Mouse (Mus musculus) T-cell, adult 2 months (primary cell): Measurements from ENCODE around the gene Ssbp4.

Experiments
- DNase-seq: peaks from one replicate; pipeline ENCODE4 v3.0.0; 2022; ENCODE audit warnings: low spot score

The Ssbp4 gene

DNA sequence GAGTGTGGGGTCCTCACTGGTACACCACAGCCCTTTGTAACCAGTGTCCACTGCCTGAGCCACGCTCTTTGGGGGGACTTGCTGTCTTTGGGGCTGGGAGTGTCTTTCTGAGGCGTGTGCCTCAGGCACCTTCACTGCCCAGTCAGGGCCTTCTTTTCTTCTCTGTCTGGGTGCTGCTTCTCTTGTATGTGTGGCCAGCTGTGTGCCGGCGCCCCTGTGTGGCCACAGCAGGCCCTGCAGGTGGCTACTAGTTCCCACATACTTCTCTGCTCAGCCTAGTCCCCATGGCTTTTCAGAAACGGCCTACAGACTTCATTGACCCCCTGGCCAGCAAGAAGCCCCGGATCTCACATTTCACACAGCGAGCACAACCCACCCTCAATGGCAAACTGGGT, 23.4 kb downstream of the Ssbp4 start:
- DNase-seq, result peak; percentile 51

DNA sequence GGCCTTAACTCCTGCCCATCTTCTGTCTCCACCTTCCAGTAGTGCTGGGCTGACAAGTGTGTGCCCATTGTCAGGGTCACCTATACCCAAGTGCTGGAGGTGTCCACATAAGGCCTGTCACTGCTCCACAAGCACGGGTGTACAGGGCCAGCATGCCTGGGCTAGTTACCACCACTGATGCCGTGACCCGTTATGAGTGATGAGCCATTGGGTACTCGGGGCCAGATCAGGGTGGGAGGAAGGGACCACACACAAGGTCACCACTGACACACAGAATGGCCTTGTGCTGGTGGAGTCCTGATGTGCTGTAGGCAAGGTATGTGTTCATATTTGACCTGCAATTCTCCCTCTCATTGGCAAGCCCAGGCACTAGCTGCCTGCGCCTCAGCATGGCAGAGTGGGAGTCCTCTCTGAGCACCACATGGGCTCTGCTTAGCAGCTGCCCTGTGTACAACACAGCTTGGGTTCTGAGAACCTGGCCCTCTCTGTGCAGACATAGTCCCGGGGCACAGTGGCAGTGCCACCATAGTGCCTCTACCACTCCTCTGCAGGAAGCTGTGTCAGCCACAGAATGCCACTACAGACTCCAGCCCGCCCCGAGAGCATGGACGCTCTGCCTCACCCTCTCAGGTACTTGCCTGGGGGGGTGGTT, 23.9 kb downstream of the Ssbp4 start:
- no peak for DNase-seq

DNA sequence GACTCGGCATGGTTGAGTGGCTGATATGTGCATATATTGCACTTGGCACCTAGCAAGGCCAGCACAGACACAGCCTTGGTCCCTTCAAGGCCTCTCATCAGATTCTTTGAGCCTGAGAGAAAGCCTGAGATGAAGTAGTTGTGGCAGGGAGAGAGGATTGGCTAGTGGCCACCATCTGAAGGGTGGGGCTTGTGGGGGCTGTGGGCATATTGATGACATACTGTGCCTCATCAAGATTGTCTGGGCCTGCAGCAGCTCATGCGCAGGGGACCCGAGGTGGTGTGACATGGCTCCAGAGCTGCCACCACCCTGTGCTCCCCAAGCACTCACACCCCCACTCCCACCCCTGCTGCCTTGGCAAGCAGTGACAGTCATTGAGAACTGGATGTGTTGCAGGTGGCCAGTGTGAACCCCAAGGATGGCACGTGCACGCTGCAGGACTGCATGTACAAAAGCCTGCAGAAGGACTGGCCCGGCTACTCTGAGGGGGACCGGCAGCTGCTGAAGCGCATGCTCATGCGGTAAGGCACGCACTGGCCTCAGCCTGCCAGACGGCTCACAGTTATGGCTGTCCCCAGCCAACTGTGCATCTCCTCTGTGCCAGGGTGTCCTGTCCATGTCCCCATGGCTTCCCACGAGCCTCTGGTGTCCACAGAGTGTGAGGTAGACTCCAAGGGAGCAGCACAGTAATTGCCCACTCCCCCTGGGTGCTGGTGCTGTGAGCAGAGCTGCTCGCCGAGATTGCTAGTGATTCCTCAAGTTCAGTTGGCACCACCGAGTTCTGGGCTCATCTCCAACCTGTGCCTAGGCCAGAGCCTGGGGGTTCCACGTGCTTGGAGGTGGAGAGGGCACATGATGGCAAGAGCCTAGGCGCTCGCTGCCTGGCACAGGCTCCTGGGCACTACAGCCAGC, 24.9 kb downstream of the Ssbp4 start:
- no peak for DNase-seq

DNA sequence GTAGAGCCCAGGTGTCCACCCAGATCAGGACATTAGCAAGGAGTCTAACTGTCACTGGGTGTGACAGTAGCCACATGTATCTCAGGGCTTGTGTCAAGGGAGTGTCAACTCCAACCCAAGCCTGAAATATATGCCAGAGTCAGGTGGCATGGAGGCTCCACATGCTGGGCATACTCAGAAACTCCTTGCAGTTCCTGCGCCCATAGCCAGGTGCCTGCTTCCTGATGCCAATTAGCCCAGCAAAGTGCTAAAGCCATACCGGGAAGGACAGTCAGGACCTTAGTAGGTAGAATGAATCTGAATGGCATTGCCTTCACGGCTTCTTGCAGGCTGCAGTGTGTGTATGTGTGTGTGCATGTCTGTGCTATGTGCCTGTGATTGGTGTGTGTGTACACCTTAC, 31.5 kb downstream of the Ssbp4 start:
- DNase-seq, result no peak

DNA sequence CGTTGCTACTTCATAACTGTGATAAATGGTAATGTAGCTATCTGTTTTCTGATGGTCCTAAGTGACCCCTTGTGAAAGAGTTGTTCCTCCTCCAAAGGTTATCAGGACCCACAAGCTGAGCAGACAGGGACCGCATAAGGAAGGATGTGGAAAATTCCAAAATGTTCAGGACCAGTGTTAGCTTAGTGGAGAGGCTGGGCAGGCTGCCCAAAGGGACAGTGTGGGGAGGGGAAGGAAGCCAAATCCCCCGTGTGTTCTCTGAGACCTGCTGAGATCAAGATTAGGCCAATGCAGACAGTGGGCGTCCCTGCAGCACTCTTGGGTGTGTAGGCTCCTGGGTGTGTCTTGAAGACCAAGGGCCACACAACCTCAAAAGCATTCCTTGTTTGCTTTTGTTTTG, 33.8 kb downstream of the Ssbp4 start:
- no peak for DNase-seq

DNA sequence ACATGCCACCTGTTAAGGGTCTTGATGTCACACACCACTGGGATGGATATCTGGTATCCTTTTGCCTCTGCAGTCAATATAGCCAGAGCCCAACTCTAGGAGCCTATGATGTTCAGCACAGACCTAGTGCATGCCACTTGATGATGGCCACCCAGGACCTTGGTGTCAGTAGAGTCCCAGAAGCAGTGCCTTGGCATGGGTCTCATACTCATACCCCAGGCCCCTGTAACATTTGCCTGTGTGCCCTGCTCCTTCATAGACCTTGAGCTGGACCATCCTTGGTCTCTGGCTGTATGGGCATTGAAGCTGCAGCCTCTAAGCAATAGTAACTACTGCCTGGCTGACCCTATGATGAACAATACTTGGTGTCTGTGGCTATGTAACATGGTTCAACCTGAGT, 34.4 kb downstream of the Ssbp4 start:
- no peak for DNase-seq

DNA sequence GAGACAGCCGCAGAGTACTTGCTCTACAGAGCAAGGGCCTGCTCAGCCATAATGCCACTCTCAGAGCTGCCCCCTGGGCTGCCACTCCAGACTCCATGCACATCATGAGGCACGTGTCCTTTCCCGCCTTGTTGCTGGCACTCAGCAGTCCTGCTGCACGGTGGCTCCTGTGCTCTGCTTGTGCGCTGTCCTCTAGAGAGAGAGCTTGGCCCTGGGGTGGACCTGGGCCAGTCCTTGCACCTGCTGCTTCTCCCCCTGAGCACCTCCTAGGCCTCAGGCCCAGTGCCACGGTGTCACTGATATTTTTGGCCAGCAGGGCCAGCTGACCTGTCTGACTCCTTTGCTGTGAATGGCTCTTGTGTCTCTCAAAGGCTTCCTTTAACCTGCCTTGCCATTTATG, 37.7 kb downstream of the Ssbp4 start:
- DNase-seq, result no peak

DNA sequence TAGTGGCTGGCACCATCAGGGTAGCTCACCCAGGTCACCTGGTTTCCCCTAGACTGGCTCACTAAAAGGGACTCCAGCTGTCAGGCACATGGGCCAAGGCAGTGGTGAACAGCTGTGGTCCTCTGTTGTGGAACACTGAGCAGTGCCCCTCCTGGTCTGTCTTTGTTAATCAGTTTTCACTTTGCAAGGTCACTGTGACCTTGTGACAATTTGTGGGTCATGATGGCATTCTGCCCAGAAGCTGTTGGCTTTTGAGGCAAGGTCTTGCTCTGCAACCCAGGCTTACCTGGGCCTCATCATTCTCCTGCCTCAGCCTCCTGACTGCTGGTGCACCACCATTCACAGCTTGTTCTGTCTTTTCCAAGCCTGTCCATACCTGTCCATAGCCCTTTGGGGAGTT, 38.3 kb downstream of the Ssbp4 start:
- no peak for DNase-seq

DNA sequence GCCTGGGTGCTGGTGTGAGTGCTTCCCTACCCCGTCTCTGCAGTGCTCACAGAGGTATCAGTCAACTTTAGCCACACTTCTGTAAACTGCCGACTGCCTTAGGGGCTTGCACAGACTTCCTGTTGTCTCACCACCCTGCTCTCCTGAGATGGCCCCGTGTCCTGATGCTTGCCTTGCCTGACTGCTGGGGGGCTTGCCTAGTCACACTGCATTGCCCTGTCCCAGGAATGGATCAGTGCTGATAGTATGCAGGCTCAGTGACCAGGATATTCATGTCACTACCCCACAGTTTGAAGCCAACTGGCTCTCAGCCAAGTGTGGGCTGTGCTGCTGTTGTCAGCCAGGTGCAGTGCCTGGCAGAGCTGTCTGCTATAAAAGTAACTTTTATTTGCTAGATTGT, 43.1 kb downstream of the Ssbp4 start:
- no peak for DNase-seq

DNA sequence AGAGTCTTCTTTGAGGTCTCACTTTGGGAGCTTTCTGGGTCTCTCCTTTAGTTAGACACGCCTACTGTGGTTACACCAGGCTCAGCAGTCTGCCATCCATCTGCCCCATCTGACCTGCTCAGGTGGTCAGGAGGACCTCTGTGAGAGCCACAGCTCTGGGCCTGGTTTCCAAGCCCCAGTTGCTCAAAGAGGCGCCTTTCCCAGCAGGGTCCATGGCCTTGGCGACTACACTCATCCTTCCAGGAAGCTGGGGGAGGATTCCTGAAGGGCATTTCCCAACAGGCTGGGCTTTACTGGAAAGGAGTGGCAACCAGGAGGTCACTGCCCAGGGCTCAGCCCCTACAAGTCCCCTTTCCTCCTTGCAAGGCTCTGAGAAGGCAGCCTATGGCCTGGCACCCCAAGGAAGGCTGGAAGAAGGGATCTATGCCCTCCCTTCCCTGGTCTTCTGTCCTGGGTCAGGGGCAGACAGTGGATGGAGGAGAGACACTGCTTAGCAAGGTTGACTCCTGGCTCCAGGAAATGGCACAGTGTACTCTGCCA, 43.9 kb downstream of the Ssbp4 start:
- DNase-seq, result no peak

DNA sequence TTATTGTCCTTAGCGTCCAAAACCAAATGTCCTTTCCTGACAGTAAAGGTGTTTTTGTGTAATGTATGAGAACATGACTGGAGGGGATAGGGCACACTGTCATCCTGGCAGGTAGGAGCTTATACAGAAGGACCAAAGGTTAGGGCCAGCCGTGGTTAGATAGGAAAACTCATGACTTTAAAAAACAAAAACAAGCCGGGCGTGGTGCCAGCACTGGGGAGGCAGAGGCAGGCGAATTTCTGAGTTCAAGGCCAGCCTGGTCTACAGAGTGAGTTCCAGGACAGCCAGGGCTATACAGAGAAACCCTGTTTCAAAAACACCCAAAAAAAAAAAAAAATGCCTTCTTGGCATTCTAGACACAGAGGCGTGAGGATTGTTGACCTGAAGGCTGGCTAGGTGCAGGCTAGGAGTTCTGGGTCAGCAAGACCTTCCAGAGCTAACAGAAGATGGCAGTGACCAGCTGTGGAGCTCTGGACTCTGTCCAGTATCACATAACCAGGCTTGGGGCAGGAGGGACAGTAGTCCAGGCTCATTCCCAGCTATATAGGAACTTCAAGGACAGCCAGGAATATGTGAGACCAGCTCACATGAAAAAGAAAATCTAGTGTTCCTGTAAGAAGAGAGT, 44.8 kb downstream of the Ssbp4 start:
- no peak for DNase-seq

DNA sequence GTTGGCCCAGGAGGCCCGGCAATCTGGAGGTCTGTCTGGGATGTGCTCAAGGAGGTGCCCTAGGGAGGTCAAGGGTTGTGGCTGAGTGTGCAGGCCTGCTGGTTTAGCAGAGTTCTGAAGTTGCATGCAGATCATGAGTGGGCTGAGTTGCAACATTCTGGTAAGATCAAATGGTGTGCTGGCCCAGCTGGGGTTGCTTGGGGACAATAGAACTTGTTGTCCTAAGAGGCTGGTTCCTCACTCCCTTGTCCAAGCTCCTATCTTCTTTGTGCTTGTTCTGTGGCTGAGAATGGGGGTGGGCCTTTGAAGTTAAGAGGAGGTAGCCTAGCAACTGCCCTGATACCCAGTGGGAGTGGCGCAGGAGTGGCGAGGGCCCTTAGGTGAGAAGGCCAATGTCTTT, 45.9 kb downstream of the Ssbp4 start:
- DNase-seq, result no peak

DNA sequence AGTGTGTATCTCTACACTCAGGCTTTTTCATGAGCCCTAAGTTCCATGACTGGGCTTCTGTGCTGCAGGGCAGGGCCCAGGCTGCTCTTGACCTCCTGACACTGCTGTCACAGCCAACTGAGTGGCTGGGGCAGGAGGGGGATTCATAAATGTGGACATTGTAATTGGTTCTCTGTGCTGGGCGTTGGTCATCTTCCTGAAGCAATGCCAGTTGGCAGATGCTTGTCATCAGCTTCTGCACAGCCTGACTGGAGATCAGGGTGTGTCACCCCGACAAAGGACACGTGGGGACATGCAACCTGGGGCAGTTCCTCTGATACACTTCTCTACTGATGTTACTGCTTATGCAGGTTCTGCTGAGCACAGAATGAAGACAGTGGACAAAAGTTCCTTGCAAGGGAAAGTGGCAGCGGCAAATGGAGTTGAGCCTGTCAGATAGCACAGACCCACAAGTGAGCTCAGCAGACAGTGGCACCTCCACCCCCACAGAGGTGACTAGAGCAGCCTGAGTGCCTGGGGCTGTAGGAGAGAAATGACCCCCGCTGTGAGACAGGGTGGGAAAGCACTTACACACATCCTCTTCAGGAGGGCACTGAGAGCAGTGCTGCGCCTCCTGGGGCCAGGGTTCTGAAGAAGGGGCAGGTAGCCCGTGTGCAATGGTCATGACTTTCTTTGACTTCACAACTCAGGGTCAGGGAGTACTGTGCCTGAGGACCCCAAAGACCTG, 46.7 kb downstream of the Ssbp4 start:
- DNase-seq, result no peak

DNA sequence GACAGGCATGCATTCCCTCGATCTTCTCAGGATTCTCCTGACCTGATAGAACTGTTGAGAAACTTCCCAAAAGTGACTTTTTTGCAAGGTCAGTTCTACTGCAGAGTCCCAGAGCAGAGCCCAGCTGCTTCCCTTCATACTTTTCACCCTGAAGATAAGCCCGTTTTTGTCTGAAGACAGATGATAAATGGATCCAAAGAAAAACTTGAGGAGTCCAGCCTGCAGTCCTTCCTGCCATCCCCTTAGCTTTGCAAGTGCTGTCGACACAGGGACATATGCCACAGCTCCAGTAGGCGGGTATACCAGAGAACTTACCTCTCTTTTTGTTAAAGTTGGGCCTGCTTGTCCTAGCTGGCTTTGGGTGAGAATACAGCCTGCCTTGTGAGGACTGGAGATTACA, 47.3 kb downstream of the Ssbp4 start:
- no peak for DNase-seq

DNA sequence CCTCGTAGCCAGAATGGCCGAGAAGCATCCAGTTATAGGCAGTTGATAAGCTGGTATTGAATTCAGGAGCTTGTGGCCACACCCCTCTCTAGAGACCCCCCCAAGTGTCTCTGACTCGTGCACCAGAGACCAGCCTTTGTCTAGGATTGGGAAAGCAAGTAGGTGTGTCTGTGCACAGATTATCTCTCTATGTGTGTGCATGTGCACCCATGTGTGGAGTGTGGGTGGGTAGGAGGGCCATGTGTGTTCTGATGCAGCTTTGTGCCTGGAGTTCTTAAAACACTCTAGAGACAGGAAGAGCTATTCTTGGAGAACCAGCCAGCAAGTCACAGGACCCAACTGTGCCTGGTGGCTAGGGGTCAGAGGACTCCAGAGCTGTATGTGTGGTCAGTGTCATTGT, 48.1 kb downstream of the Ssbp4 start:
- DNase-seq, result no peak

DNA sequence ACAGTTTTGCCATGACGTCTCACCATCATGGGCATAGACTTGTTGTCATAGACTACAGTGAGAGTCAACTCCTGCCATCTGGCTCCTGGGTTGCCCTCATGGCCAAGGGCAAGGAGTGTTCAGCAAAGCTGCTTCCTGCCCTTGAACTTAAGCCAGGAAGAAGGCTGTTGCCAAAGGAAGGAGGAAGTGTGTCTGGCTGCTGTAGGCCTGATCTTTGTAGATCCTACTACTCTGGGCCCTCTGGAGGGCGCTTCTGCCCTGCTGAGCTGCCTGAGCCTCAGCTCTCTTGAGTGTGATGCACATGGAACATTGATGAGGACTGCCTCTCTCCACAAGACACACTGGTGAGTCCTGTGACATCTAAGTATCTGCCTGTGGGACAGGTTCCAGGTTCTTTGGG, 48.6 kb downstream of the Ssbp4 start:
- DNase-seq, result peak; percentile 21

DNA sequence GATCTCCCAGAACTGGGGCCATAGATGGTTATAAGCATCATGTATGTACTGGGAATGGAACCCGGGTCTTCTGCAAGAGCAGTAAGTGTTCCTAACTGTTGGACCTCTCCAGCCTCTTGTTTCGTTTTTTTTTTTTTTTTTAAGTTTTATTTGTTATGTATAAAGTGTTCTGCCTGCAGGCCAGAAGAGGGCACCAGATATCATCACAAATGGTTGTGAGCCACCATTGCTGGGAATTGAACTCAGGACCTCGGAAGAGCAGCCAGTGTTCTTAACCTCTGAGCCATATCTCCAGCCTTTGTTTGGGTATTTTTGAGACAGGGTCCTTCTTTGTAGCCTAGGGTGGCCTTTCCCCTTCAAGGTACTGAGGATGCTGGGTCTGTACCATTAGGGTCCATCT, 49.7 kb downstream of the Ssbp4 start:
- DNase-seq, result no peak

DNA sequence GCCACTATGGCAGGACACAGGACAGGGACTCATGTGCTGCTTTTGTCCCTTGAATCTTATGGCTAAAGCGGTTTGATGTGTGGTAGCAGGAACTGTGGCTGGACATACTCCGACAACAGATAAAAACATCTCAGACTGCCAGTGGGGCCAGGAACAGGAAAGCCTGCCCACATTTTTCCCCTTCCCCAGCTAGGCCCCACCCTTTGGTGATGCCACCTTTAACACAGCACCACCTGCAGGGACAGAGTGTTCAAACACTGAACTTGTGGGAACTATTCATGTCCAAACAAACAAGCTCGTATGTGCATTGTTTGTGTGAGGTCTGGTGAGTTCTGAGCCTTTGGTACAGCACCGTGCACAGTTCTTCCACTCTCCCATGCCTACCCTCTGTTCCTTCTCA, 50.3 kb downstream of the Ssbp4 start:
- DNase-seq, result peak; percentile 65

DNA sequence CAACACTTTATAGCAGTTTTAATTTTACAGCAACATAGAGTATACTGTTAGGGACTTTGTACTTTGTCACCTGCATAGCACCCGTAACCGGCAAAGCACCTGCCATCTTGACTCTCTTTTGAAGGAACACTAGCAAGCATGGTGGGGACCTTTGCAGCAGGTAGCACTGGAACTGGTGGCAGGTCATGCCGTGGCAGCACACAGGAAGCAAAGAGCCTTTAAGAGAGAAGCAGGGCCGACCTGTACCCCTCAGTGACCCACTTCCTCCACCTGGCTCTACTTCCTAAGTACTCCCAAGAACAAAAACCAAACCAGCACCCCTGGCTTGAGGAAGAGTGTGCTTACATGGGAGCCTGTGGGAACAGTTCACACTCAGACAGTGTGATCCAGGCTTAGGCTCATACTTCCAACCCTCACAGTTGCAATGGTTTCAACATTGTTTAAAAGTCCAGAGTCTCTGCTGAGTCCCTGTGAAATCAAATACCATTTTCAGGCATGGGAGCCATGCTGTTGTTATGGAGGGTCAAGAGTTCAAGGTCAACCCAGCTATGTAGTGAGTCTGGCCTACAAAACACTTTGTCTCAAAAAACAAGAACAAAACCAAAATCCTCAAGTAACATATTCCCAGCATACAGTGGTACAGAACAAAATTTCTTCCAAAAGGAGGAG, 53.5 kb downstream of the Ssbp4 start:
- DNase-seq, result no peak

DNA sequence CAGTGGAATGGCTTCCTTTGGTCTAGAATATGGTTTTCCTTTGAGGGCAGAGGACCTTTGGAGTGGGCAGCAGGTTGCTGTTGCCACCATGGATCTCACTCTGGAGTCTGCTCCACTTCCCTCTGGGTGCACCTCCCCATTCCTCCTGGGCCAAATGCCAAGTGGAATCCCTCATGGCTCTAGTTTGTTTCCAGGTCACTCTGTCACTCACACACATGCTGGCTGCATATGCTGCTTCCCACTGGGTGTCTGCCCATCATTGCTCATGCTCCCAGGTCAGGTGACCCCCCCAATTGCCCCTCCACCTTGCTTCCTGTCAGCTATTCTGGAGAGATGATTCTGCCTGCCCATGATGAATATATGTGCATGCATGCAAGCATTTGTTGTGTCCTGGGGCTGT, 54.9 kb downstream of the Ssbp4 start:
- no peak for DNase-seq

DNA sequence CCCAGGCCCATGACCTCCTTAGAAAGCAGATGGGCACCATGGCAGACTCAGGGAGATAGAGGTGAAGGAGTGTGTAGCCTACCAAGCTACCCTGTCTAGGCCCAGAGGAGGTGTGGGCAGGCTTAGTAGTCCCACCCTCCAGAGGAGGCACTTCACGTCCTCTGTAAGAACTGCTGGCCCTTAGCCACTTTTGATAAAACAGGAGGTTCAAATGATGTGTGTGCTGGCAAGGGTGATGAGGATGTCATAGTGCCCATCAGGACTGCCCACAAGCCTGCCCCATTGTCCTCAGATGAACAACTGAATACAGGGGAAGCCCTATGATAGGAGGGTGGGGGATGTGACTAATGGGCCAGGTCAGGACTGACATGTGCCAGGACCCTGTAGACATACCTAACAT, 55.8 kb downstream of the Ssbp4 start:
- DNase-seq, result no peak
